Mouse (Mus musculus) right cerebral cortex, postnatal 36 days (tissue): ENCODE data around the gene Olfr1040.
"Not testable (repeated sequence)": the region's sequence is repeated elsewhere in the genome, so short reads cannot be mapped to it uniquely, and the experiment has no call there.

ENCODE experiments used
- DNase-seq, 2 experiments: peaks; one replicate each; pipeline ENCODE4 v3.0.0; 2022; ENCODE audit warnings: low spot score in 2 of 2, mixed read lengths in 1 of 2

Olfr1040 gene

DNA sequence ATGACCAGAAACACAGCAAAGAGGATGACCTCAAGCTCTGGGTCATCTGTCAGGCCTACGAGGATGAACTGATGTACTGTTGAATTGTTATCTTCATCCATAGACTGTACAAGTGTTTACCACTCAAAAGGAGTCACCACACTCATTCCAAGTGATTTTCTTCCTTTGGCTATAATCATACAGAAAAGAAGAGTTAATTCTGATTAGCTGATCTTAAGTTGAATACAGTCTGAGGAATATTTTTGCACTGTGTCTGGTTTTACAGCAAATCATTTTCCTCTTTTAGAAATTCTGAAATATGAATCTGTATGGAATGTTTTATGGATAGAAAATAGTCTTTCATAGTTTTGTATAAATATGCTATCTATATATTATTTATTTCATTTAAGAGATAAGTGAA lies at the start of gene Olfr1040:
Olfr1040 (minus strand) TSS at position 101 of the 400 bp plus-strand sequence.
- DNase-seq: no peak

DNA sequence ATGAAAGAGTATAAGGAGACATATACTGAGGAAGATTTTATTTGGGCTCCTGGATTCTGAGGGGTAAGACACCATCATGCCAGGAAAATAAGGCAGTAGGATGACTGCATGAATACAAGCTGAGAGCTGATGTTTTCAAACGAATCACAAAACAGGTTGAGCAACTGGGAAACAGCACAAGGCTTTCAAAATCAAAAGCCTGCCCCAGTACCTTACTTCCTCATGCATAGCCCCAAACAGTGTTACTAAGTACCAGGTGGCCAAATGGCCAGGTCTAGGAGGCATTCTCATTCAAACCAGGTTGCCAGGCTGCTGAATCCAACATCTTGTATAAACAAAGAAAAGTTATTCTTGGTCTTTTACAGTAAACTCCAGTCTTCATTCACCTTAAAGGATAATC lies 49.3 kb upstream of the Olfr1040 start:
- no peak for DNase-seq

DNA sequence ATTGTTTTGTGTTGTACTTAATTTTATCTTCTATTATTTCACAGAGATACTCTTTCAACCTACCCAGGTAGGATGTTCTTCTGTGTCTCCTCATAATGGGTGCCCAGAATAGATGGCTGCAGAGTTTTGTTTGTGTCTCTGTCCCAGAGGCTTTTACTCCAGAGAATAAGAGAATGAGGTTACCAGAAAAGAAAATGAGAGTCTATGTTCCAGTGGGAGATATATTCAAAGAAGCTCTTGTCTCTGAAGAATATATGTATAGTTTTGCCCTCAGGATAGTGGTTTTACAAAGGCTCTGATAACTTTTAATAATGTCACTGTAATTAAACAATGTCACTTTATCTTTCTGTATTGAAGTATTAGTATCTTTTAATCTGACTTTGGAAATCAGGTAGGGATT lies 39.1 kb upstream of the Olfr1040 start, which contains the start of gene Olfr52:
Olfr52 (minus strand) TSS at position 101 of the 400 bp plus-strand sequence.
- DNase-seq: no peak

DNA sequence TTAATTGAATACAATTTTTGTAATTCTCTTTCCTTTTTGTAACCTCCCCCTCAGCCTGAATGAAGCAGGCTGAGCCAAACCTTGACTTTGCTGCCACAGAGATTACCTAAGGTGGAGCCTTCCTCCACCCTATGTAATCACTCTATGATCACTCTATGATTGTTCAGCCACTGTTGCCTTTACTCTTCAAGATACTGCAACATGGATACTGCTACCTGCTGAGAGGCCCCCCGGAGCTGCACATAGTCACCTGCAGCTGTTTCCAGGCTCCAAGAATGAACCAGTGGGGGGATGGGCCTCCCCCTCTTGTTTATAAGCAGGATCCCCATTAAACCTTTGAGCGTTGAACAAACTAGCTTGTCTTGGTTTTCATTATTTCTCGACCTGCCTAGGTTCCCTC lies 33.4 kb upstream of the Olfr1040 start:
- no peak for DNase-seq

DNA sequence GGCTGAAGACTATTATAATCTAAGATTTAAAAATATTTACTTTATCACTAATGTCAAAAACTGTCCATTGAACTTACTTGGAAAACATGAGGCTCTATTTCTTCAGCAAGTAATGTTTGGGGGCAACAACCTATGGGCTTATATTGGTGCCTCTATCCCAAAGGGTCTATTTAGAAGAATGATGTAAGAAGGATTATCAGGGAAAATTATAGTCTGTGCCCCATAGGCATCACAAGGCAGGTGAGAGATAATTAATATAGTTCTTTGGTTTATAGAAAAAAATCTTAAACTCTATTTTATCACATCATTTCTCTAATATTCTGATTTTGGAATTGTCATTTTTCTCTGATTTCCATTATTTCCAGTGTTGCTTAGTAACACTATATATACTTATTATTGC lies 31.2 kb upstream of the Olfr1040 start, which contains the start of gene Olfr1044:
Olfr1044 (minus strand) TSS at position 101 of the 400 bp plus-strand sequence.
- DNase-seq: no peak

DNA sequence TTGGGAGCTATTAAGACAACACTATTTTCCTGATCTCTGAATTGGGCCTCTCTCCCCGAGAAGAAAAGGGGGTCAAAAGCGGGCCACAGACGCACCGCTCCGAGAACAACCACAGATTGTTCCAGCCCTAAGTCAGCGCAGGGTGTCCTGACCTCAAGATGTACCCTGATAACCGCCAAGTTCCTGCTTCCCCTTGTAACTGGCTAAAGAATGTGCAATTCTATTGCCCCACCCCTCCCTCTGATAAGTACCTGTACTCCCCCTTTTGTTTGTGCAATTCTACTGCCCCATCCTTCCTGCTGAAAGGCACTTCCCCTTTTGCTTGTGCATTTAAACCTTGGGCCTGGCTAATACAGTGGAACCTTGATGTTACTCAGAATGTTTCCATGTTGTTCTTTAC lies 28.9 kb upstream of the Olfr1040 start:
- DNase-seq: not testable (repeated sequence)

DNA sequence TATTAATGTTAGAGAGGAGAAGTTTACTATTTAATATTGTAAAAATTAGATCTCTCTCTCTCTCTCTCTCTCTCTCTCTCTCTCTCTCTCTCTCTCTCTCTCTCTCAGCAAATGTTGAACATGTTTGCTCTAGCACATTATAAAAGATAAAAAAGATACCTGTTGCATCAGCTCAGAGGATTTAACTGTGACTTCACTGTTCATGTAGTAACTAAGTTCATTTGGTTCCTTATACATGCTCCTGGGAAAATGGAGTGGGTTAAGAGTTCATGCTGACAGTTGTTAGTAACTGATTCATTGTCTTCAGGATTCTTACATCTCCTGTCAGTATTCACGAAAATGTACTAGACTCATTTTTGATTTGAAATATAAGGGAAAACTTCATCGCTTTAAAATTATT lies 20.9 kb upstream of the Olfr1040 start, which contains the start of gene Olfr1043:
Olfr1043 (minus strand) TSS at position 101 of the 400 bp plus-strand sequence.
- no peak for DNase-seq

DNA sequence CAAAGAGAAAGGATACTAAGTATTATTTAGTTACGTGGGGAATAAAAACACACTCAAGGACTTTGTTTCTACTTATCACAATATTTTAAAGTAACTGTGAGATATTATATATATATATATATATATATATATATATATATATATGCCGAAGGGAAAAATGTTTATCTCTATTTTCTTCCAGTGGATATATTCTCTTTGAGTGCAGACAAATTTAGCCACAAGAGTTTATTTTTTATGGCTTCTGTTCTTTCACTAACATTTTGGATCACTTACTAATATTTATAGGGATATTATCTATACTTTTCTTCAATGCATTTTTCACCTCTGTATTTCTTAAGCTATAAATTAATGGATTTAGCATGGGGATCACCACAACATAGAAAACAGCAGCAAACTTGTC lies 15.2 kb upstream of the Olfr1040 start, which contains the start of gene Olfr1042:
Olfr1042 (minus strand) TSS at position 101 of the 400 bp plus-strand sequence.
- DNase-seq: no peak

DNA sequence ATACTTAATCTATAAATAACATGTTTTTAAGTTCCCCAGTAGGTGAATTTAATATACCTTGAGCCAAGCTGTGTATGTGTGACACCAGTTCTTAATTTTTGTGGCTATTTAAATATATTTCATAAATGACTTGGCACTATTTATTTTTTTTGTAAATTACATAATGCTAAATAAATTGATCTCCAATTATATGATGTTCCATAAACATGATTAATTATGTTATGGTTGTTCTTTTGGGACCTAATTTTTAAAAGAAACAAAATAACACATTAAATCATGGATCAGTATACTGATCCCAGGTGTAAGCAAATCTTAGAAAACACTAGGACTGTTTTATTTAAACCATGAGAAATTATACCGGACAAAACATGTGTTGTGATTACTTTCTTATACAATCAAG lies 10.7 kb downstream of the Olfr1040 start, which contains the start of gene Olfr1039:
Olfr1039 (minus strand) TSS at position 101 of the 400 bp plus-strand sequence.
- DNase-seq: no peak
